Mouse (Mus musculus) lung, adult 2 months (tissue): ENCODE measurements around the gene Slc10a7. TPM values are rescaled to one million over a fixed set of nuclear protein-coding genes. Genes with fewer than 3 reads are reported as not detected.

ENCODE experiments used
- DNase-seq: peaks from one replicate; pipeline ENCODE4 v3.0.0; 2022
- H3K4me1 ChIP-seq: fragments of 200-500 bp; 2 replicates; pipeline ENCODE4 v1.6.1; 2011; ENCODE audit warnings: low read length; ENCODE audit not compliant: control insufficient read depth, insufficient read depth
- H3K4me3 ChIP-seq: fragments of 200-500 bp; replicated peaks from 2 replicates; pipeline ENCODE3; 2011; ENCODE audit warnings: low read depth, mild to moderate bottlenecking, control low read depth, low read length; ENCODE audit errors: extremely low read depth
- CTCF ChIP-seq: fragments of 200-500 bp; IDR thresholded peaks from 2 replicates; pipeline ENCODE4 v1.5.1; 2011; ENCODE audit warnings: mild to moderate bottlenecking, low read length, control low read depth; ENCODE audit not compliant: insufficient read depth
- POLR2A ChIP-seq: fragments of 200-500 bp; IDR thresholded peaks from 2 replicates; pipeline ENCODE4 v1.6.1; 2011; ENCODE audit warnings: low read depth, mild to moderate bottlenecking, control low read depth, low read length, borderline replicate concordance; ENCODE audit errors: extremely low read depth
- WGBS: fragments of 180-500 bp; shearing (Covaris S2); methylation state at CpG from one replicate; pipeline ENCODE4 v1.1.7; 2018; 5-methylcytosine and 5-hydroxymethylcytosine counted together
- polyA plus RNA-seq: library from polyadenylated mRNA; depleted of rRNA; stranded (reverse); fragments of >200 nt; gene quantifications from 2 replicates; pipeline ENCODE4 v1.2.3, GENCODE M21; 2012

Gene Slc10a7
- polyA plus RNA-seq, 1 experiment, result 14.1 TPM

DNA sequence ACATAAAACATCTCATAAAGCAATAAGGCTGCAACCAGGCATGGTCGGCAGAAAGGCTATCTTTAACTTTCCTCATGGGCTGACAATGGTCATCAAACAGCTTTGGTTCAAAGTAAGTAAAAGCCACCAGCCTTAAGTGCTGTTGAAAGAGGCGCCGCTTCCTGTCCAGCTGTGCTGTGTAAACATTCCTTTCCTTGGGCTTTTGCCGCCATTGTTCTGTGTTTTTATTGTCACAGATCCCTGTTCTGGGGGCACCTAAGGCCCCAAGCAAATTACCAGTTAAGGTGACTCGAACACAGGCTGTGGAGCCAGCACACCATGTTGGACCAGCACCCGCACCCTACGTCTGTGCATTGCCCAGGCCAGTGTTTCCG lies 210.9 kb downstream of the Slc10a7 start:
- WGBS, result 37% methylated on average over 8 of the region's 8 CpGs
- TF ChIP-seq CTCF, result no peak
- TF ChIP-seq POLR2A, result no peak
- Histone ChIP-seq H3K4me1 (peaks cover 16% of the 10 kb centered on the region), H3K4me3 (no peak overlapping the region)
- no peak for DNase-seq

- 89% methylated on average over 5 of the region's 5 CpGs for WGBS
- H3K4me1 ChIP-seq, result peaks cover 16% of the 10 kb centered on the region
- DNase-seq, result no peak
- no peak overlapping the region for H3K4me3 ChIP-seq
- no peak for TF ChIP-seq POLR2A
- no peak for TF ChIP-seq CTCF
These were observed 212.4 kb downstream of the Slc10a7 start for GRCm38 (mm10) chr8:78721576-78721975.

DNA sequence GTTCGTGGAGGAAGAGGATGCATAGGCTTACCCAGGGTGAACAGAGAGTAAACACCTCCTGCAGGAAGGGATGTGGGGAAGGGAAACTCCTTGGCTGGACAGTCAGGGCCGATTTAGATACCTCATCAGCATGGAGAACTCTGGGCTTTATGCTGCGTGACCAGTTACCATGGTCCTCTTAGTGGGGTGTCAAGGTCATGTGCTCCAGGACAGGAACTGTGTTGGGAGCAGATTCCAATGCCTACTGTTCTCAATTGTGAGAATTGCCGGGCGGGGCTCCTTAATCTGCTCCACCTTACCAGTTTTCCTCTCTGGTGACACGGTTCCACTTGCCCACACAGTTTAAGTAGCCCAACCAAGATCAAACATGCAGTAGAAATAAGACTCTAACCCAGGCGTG lies 213.1 kb downstream of the Slc10a7 start:
- Histone ChIP-seq H3K4me1 (peaks cover 16% of the 10 kb centered on the region), H3K4me3 (no peak overlapping the region)
- DNase-seq, result no peak
- no peak for TF ChIP-seq CTCF
- TF ChIP-seq POLR2A, result no peak
- 64% methylated on average over 7 of the region's 7 CpGs for WGBS

DNA sequence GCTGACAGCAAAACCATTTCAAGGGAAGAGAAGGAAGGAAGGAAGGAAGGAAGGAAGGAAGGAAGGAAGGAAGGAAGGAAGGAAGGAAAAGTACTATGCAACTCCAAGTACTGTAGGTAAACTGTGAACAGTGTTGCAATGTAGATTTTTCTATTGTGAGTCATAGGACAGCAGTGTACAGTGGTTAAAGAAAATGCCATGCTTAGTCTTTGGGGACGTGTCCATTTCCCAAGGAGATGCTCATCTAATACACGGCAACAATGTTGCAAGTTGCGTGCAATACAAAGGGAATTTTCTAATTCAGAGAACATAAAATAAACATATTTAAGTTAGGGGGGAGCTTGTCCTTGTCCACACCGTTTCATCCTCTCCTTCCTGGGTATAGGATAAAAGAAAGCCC lies 215.7 kb downstream of the Slc10a7 start:
- no peak for TF ChIP-seq POLR2A
- no peak for TF ChIP-seq CTCF
- DNase-seq, result no peak
- Histone ChIP-seq H3K4me1 (peaks cover 12% of the 10 kb centered on the region), H3K4me3 (no peak overlapping the region)
- WGBS, result 88% methylated on average over 4 of the region's 4 CpGs

GRCm38 (mm10) chr8:78728240-78728639 lies 219.1 kb downstream of the Slc10a7 start:
- peaks cover 9% of the 10 kb centered on the region for H3K4me1 ChIP-seq
- DNase-seq, result no peak
- H3K4me3 ChIP-seq, result no peak overlapping the region
- TF ChIP-seq CTCF (no peak), POLR2A (no peak)
- 88% methylated on average over 14 of the region's 14 CpGs for WGBS

GRCm38 (mm10) chr8:78732410-78732809 lies 223.3 kb downstream of the Slc10a7 start:
- peaks cover 9% of the 10 kb centered on the region for H3K4me1 ChIP-seq
- no peak for DNase-seq
- TF ChIP-seq POLR2A (no peak), CTCF (no peak)
- H3K4me3 ChIP-seq, result no peak overlapping the region
- 29% methylated on average over 7 of the region's 7 CpGs for WGBS

GRCm38 (mm10) chr8:78732995-78733512 lies 223.9 kb downstream of the Slc10a7 start:
- no peak for DNase-seq
- H3K4me1 ChIP-seq, result peaks cover 9% of the 10 kb centered on the region
- TF ChIP-seq CTCF (no peak), POLR2A (no peak)
- 63% methylated on average over 12 of the region's 12 CpGs for WGBS
- no peak overlapping the region for H3K4me3 ChIP-seq

- no peak for DNase-seq
- 91% methylated on average over 9 of the region's 9 CpGs for WGBS
- no peak overlapping the region for H3K4me3 ChIP-seq
- peaks cover 9% of the 10 kb centered on the region for H3K4me1 ChIP-seq
- TF ChIP-seq CTCF (no peak), POLR2A (no peak)
These were observed 225.8 kb downstream of the Slc10a7 start for GRCm38 (mm10) chr8:78734721-78735517.

GRCm38 (mm10) chr8:78738304-78738703 lies 229.2 kb downstream of the Slc10a7 start:
- no peak overlapping the region for H3K4me3 ChIP-seq
- DNase-seq, result no peak
- H3K4me1 ChIP-seq, result peaks cover 10% of the 10 kb centered on the region
- TF ChIP-seq POLR2A (no peak), CTCF (no peak)
- 85% methylated on average over 4 of the region's 4 CpGs for WGBS

GRCm38 (mm10) chr8:78740936-78741335 lies 231.8 kb downstream of the Slc10a7 start:
- H3K4me3 ChIP-seq, result no peak overlapping the region
- no peak for DNase-seq
- WGBS, result 40% methylated on average over 6 of the region's 6 CpGs
- TF ChIP-seq POLR2A, result no peak
- no peak for TF ChIP-seq CTCF
- peaks cover 10% of the 10 kb centered on the region for H3K4me1 ChIP-seq
